Mouse (Mus musculus) MEL (cell line): ENCODE measurements around the gene Zp3. TPM values are rescaled to one million over a fixed set of nuclear protein-coding genes. Genes with fewer than 3 reads are reported as not detected.

Experiments
- DNase-seq: peaks from one replicate; pipeline ENCODE4 v3.0.0; 2011; ENCODE audit warnings: low read depth, low spot score
- H3K27ac ChIP-seq: 2 replicates; pipeline ENCODE4 v1.5.1; 2012; ENCODE audit warnings: low read depth, mild to moderate bottlenecking, control low read depth, low read length, moderate library complexity; ENCODE audit not compliant: control insufficient read depth
- H3K27me3 ChIP-seq, 2 experiments: fragments of 150-350 bp in 1 of 2; sonication (generic) in 1 of 2; 2 replicates each; pipeline ENCODE4 v1.6.1; 2012; ENCODE audit warnings: low read length in 2 of 2, mild to moderate bottlenecking in 2 of 2, improper control_type of control experiment in 1 of 2, moderate library complexity in 1 of 2; ENCODE audit not compliant: insufficient read depth in 2 of 2, control insufficient read depth in 1 of 2
- H3K36me3 ChIP-seq, 2 experiments: 2 replicates each; pipeline ENCODE4 v1.6.1; 2012 to 2014; ENCODE audit warnings: low read length in 2 of 2, improper control_type of control experiment in 1 of 2, inconsistent platforms in 1 of 2, mild to moderate bottlenecking in 1 of 2; ENCODE audit not compliant: insufficient read depth in 2 of 2, control insufficient read depth in 1 of 2
- H3K4me1 ChIP-seq, 2 experiments: fragments of 150-350 bp in 1 of 2; sonication (generic) in 1 of 2; 2 replicates each; pipeline ENCODE4 v1.6.1; 2012; ENCODE audit warnings: low read length in 2 of 2, improper control_type of control experiment in 1 of 2, mild to moderate bottlenecking in 1 of 2; ENCODE audit not compliant: insufficient read depth in 2 of 2, control insufficient read depth in 1 of 2
- H3K4me3 ChIP-seq, 2 experiments: fragments of 150-350 bp in 1 of 2; sonication (generic) in 1 of 2; 2 replicates each; pipeline ENCODE4 v1.5.1; 2012; ENCODE audit warnings: low read depth in 2 of 2, low read length in 2 of 2, mild to moderate bottlenecking in 2 of 2, moderate library complexity in 2 of 2, control low read depth in 1 of 2, improper control_type of control experiment in 1 of 2; ENCODE audit not compliant: control insufficient read depth in 1 of 2, insufficient read depth in 1 of 2
- H3K79me2 ChIP-seq: 2 replicates; pipeline ENCODE4 v1.6.1; 2012; ENCODE audit warnings: mild to moderate bottlenecking, low read length, moderate library complexity; ENCODE audit not compliant: control insufficient read depth, poor library complexity, insufficient read depth
- H3K9ac ChIP-seq: 2 replicates; pipeline ENCODE4 v1.6.1; 2012; ENCODE audit warnings: low read depth, mild to moderate bottlenecking, control low read depth, low read length, moderate library complexity; ENCODE audit not compliant: control insufficient read depth, poor library complexity, severe bottlenecking
- H3K9me3 ChIP-seq: fragments of 150-350 bp; sonication (generic); replicated peaks from 2 replicates; pipeline ENCODE4 v1.6.1; 2012; ENCODE audit warnings: mild to moderate bottlenecking, low read length, improper control_type of control experiment, moderate library complexity; ENCODE audit not compliant: insufficient read depth
- BHLHE40 ChIP-seq: IDR thresholded peaks from 2 replicates; pipeline ENCODE4 v1.6.1; 2012; ENCODE audit warnings: low read depth, mild to moderate bottlenecking, inconsistent platforms, low read length, improper control_type of control experiment, borderline replicate concordance
- CHD1 ChIP-seq: IDR thresholded peaks from 2 replicates; pipeline ENCODE4 v1.6.1; 2012; ENCODE audit warnings: low read depth, mild to moderate bottlenecking, inconsistent platforms, low read length, improper control_type of control experiment
- CHD2 ChIP-seq: IDR thresholded peaks from 2 replicates; pipeline ENCODE4 v1.6.1; 2011; ENCODE audit warnings: low read length, improper control_type of control experiment
- CTCF ChIP-seq, 3 experiments: IDR thresholded peaks in 2 of 3; conservative IDR thresholded peaks in 1 of 3; 2 replicates each; pipeline ENCODE4 v1.5.1; 2011 to 2012; ENCODE audit warnings: low read length in 3 of 3, low read depth in 2 of 3, mild to moderate bottlenecking in 2 of 3, improper control_type of control experiment in 1 of 3, inconsistent platforms in 1 of 3, mixed read lengths in 1 of 3, moderate library complexity in 1 of 3; ENCODE audit not compliant: control insufficient read depth in 1 of 3, insufficient read depth in 1 of 3, poor library complexity in 1 of 3, severe bottlenecking in 1 of 3
- GABPA ChIP-seq: IDR thresholded peaks from 2 replicates; pipeline ENCODE4 v1.6.1; 2012; ENCODE audit warnings: low read depth, mild to moderate bottlenecking, inconsistent platforms, low read length, improper control_type of control experiment, moderate library complexity
- HCFC1 ChIP-seq: IDR thresholded peaks from 2 replicates; pipeline ENCODE4 v1.6.1; 2012; ENCODE audit warnings: low read depth, mild to moderate bottlenecking, inconsistent platforms, low read length, improper control_type of control experiment, moderate library complexity
- MEF2A ChIP-seq: IDR thresholded peaks from 2 replicates; pipeline ENCODE4 v1.6.1; 2014; ENCODE audit warnings: low read depth, mild to moderate bottlenecking, inconsistent platforms, low read length, improper control_type of control experiment; ENCODE audit not compliant: poor library complexity, insufficient replicate concordance, severe bottlenecking; ENCODE audit errors: extremely low read depth
- MXI1 ChIP-seq: IDR thresholded peaks from 2 replicates; pipeline ENCODE4 v1.6.1; 2011; ENCODE audit warnings: mild to moderate bottlenecking, low read depth, low read length, improper control_type of control experiment
- MYB ChIP-seq: IDR thresholded peaks from 2 replicates; pipeline ENCODE4 v1.6.1; 2011; ENCODE audit warnings: mild to moderate bottlenecking, low read depth, low read length, improper control_type of control experiment
- MYC ChIP-seq: IDR thresholded peaks from 2 replicates; pipeline ENCODE4 v1.6.1; 2011; ENCODE audit warnings: low read depth, mild to moderate bottlenecking, low read length, improper control_type of control experiment, moderate library complexity
- NELFE ChIP-seq: IDR thresholded peaks from 2 replicates; pipeline ENCODE4 v1.6.1; 2011; ENCODE audit warnings: low read depth, low read length, improper control_type of control experiment
- POLR2AphosphoS2 ChIP-seq: IDR thresholded peaks from 2 replicates; pipeline ENCODE4 v1.6.1; 2011; ENCODE audit warnings: low read length, improper control_type of control experiment
- RAD21 ChIP-seq: IDR thresholded peaks from 2 replicates; pipeline ENCODE4 v1.6.1; 2011; ENCODE audit warnings: mild to moderate bottlenecking, low read depth, low read length, improper control_type of control experiment
- RCOR1 ChIP-seq: IDR thresholded peaks from 2 replicates; pipeline ENCODE4 v1.6.1; 2012; ENCODE audit warnings: low read depth, mild to moderate bottlenecking, inconsistent platforms, low read length, improper control_type of control experiment
- SIN3A ChIP-seq: IDR thresholded peaks from 2 replicates; pipeline ENCODE4 v1.6.1; 2012; ENCODE audit warnings: low read length, improper control_type of control experiment, inconsistent platforms
- SMC3 ChIP-seq: IDR thresholded peaks from 2 replicates; pipeline ENCODE4 v1.6.1; 2011; ENCODE audit warnings: low read depth, low read length, improper control_type of control experiment
- TAL1 ChIP-seq: IDR thresholded peaks from 2 replicates; pipeline ENCODE4 v1.6.1; 2012; ENCODE audit warnings: mild to moderate bottlenecking, inconsistent platforms, low read length, moderate library complexity, mixed read lengths
- TBP ChIP-seq: IDR thresholded peaks from 2 replicates; pipeline ENCODE4 v1.8.0; 2011; ENCODE audit warnings: low read depth, low read length, improper control_type of control experiment
- TCF12 ChIP-seq: IDR thresholded peaks from 2 replicates; pipeline ENCODE4 v1.6.1; 2014; ENCODE audit warnings: low read depth, mild to moderate bottlenecking, inconsistent platforms, low read length, improper control_type of control experiment, moderate library complexity
- USF1 ChIP-seq: IDR thresholded peaks from 2 replicates; pipeline ENCODE4 v1.6.1; 2014; ENCODE audit warnings: low read depth, mild to moderate bottlenecking, inconsistent platforms, low read length, improper control_type of control experiment, moderate library complexity
- ZC3H11A ChIP-seq: IDR thresholded peaks from 2 replicates; pipeline ENCODE4 v1.6.1; 2012; ENCODE audit warnings: low read depth, mild to moderate bottlenecking, inconsistent platforms, low read length, improper control_type of control experiment
- ZNF384 ChIP-seq: IDR thresholded peaks from 2 replicates; pipeline ENCODE4 v1.6.1; 2012; ENCODE audit warnings: low read depth, mild to moderate bottlenecking, inconsistent platforms, low read length, improper control_type of control experiment
- polyA plus RNA-seq, 2 experiments: library from polyadenylated mRNA; stranded (reverse) in 1 of 2; unstranded in 1 of 2; fragments of >175 nt in 1 of 2; fragments of >200 nt in 1 of 2; gene quantifications; 2 replicates each; pipeline versions ENCODE4 v1.2.1 to v1.2.4; 2012; ENCODE audit warnings: low replicate concordance in 2 of 2, low read depth in 1 of 2; ENCODE audit not compliant: insufficient read length in 2 of 2, insufficient read depth in 1 of 2, missing spikeins in 1 of 2
- total RNA-seq: library from RNA; depleted of rRNA; stranded (reverse); fragments of 300-350 nt; gene quantifications from 2 replicates; pipeline ENCODE4 v1.2.3, GENCODE M21; 2012

Zp3 gene
- total and polyA plus RNA-seq, 3 experiments: not detected

DNA sequence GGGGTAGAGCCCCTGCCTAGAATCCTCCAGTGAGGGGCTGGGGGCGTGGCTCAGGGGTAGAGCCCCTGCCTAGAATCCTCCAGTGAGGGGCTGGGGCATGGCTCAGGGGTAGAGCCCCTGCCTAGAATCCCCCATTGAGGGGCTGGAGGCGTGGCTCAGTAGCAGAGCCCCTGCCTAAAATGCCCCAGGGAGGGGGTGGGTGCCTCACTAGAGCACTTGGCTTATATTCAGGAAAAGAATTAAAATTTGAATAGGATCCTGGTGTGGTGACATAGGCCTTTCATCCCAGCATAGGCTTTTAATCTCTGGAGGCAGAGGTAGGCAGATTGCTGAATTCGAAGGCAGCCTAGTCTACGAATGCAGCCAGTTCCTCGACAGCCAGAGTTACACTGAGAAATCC is 518 bp upstream of the Zp3 start:
- Histone ChIP-seq H3K36me3 (no peaks in the 10 kb centered on the region), H3K79me2 (no peaks in the 10 kb centered on the region), H3K9ac (no peak overlapping the region)
- no peak for DNase-seq
- TF ChIP-seq ZNF384: no peak
- no peak for TF ChIP-seq MXI1
- no peak for TF ChIP-seq TCF12
- TF ChIP-seq MEF2A: no peak
- no peak for TF ChIP-seq TAL1
- TF ChIP-seq TBP: no peak
- TF ChIP-seq RAD21: no peak
- TF ChIP-seq GABPA: no peak
- no peak for TF ChIP-seq CHD1
- TF ChIP-seq CHD2: no peak
- TF ChIP-seq SMC3: no peak
- TF ChIP-seq SIN3A: no peak
- TF ChIP-seq HCFC1: no peak
- no peak for TF ChIP-seq POLR2AphosphoS2
- TF ChIP-seq NELFE: no peak
- TF ChIP-seq BHLHE40: no peak
- no peak for TF ChIP-seq RCOR1
- TF ChIP-seq USF1: no peak
- no peak for TF ChIP-seq MYB
- no peak for TF ChIP-seq MYC
- TF ChIP-seq, all 39 proteins: peak for 0
- H3K27me3 ChIP-seq: no peaks in the 10 kb centered on the region
- H3K4me3 ChIP-seq: no peak overlapping the region
- peaks cover 0 to under 1% of the 10 kb centered on the region in 2 experiments; a peak in 1 of 4 replicates for H3K4me1 ChIP-seq
- H3K9me3 ChIP-seq: no peaks in the 10 kb centered on the region
- no peak overlapping the region for H3K27ac ChIP-seq

DNA sequence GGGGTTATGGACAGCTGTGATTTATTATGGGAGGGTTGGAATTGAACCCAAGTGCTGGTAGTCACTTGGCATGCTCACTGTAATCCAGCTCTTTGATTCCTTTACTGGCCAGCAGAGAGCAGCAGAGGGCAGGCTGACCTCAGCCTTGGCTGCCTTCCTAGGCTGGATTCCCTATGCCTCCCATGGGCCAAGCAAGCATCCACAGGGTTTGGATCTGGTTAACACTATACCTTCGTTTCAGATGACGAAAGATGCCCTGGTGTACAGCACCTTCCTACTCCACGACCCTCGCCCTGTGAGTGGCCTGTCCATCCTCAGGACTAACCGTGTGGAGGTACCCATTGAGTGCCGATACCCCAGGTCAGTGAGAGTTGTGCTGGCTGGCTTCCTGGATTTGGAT is 2.5 kb downstream of the Zp3 start:
- Histone ChIP-seq H3K9ac (no peak overlapping the region), H3K4me1 (no peaks in the 10 kb centered on the region), H3K9me3 (no peaks in the 10 kb centered on the region), H3K79me2 (no peaks in the 10 kb centered on the region), H3K4me3 (no peak overlapping the region), H3K27me3 (no peaks in the 10 kb centered on the region), H3K36me3 (no peaks in the 10 kb centered on the region), H3K27ac (no peak overlapping the region)
- peak; percentile 61 for DNase-seq
- TF ChIP-seq SMC3 (peak; percentile 85), CTCF (IDR thresholded peaks at IDR 0.05 in 2 of 3, conservative IDR thresholded peaks at IDR 0.05 in 1 of 3; ENCODE audit: control insufficient read depth in 1 of 3, insufficient read depth in 1 of 3, low read depth in 2 of 3, low read length in 3 of 3, poor library complexity in 1 of 3, severe bottlenecking in 1 of 3) (peak; percentile 83 to 91 (median 89)), BHLHE40 (no peak), RAD21 (peak; percentile 72), ZC3H11A (peak; percentile 52), SIN3A (no peak)
